Mouse (Mus musculus) embryonic fibroblast, embryonic 13.5 days (primary cell): ENCODE data around the gene Cramp1l.

Source experiments
- CTCF ChIP-seq: IDR thresholded peaks from 2 replicates; pipeline ENCODE4 v1.5.1; 2011; ENCODE audit warnings: mild to moderate bottlenecking, control low read depth, low read length, moderate library complexity, borderline replicate concordance; ENCODE audit not compliant: insufficient read depth
- POLR2A ChIP-seq: IDR thresholded peaks from 2 replicates; pipeline ENCODE4 v1.6.1; 2011; ENCODE audit warnings: low read depth, mild to moderate bottlenecking, control low read depth, low read length, moderate library complexity

- TF ChIP-seq CTCF = no peak
- peak; percentile 67 for TF ChIP-seq POLR2A
These were observed 54.5 kb downstream of the Cramp1l start for GRCm38 (mm10) chr17:24960852-24961715.
